Mouse (Mus musculus) limb, embryonic 14.5 days (tissue): ENCODE data around the gene Tmem131. TPM values are rescaled to one million over a fixed set of nuclear protein-coding genes. Genes with fewer than 3 reads are reported as not detected.

Experiments
- ATAC-seq: fragments of 200-750 bp; cut with Nextera tagmentation; 2 replicates; pipeline ENCODE4 v1.8.0; 2017; ENCODE audit warnings: low read depth, moderate number of reproducible peaks, moderate TSS enrichment; ENCODE audit not compliant: low FRiP score
- DNase-seq: peaks from one replicate; pipeline ENCODE4 v3.0.0-alpha.2; 2015; ENCODE audit warnings: low spot score
- H3K27ac ChIP-seq: fragments of 300-500 bp; sonication (generic); replicated peaks from 2 replicates; pipeline ENCODE4 v1.5.1; 2014; ENCODE audit warnings: low read depth, mild to moderate bottlenecking, low read length, moderate library complexity, mixed read lengths
- H3K27me3 ChIP-seq: fragments of 300-500 bp; sonication (generic); 2 replicates; pipeline ENCODE4 v1.6.1; 2014; ENCODE audit warnings: low read length, mixed read lengths; ENCODE audit not compliant: control insufficient read depth, insufficient read depth
- H3K36me3 ChIP-seq: fragments of 300-500 bp; sonication (generic); 2 replicates; pipeline ENCODE4 v1.6.1; 2014; ENCODE audit warnings: mild to moderate bottlenecking, low read length, moderate library complexity, mixed read lengths; ENCODE audit not compliant: control insufficient read depth, insufficient read depth
- H3K4me1 ChIP-seq: fragments of 300-500 bp; sonication (generic); 2 replicates; pipeline ENCODE4 v1.6.1; 2014; ENCODE audit warnings: antibody characterized with exemption, low read length, mixed read lengths; ENCODE audit not compliant: control insufficient read depth, insufficient read depth
- H3K4me2 ChIP-seq: fragments of 300-500 bp; sonication (generic); replicated peaks from 2 replicates; pipeline ENCODE4 v1.6.1; 2014; ENCODE audit warnings: low read depth, mild to moderate bottlenecking, low read length, moderate library complexity; ENCODE audit not compliant: severe bottlenecking
- H3K4me3 ChIP-seq: fragments of 300-500 bp; sonication (generic); replicated peaks from 2 replicates; pipeline ENCODE4 v1.5.1; 2014; ENCODE audit warnings: low read length
- H3K9ac ChIP-seq: fragments of 300-500 bp; sonication (generic); 2 replicates; pipeline ENCODE4 v1.6.1; 2014; ENCODE audit warnings: mild to moderate bottlenecking, low read depth, low read length, moderate library complexity; ENCODE audit not compliant: severe bottlenecking
- H3K9me3 ChIP-seq: fragments of 300-500 bp; sonication (generic); 2 replicates; pipeline ENCODE4 v1.6.1; 2016; ENCODE audit warnings: low read length; ENCODE audit not compliant: control insufficient read depth
- POLR2A ChIP-seq: fragments of 200-500 bp; IDR thresholded peaks from 2 replicates; pipeline ENCODE4 v1.8.0; 2012; ENCODE audit warnings: inconsistent platforms, mild to moderate bottlenecking, moderate library complexity, borderline replicate concordance; ENCODE audit not compliant: insufficient read depth, insufficient read length; ENCODE audit errors: extremely low read depth
- WGBS: fragments of 180-500 bp; shearing (Covaris S2); extraction: QIAGEN DNeasy Blood & Tissue Kit; methylation state at CpG from one replicate; pipeline ENCODE4 v1.1.7; 2014; 5-methylcytosine and 5-hydroxymethylcytosine counted together
- polyA plus RNA-seq, 2 experiments: library from polyadenylated mRNA; depleted of rRNA in 1 of 2; stranded (reverse) in 1 of 2; unstranded in 1 of 2; fragments of >200 nt; fragmentation: Nextera tagmentation in 1 of 2; extraction: Ambion mirVana in 1 of 2; gene quantifications; 2 replicates each; pipeline versions ENCODE4 v1.2.1 to v1.2.3; 2012 to 2014

The Tmem131 gene
- polyA plus RNA-seq, 2 experiments = 22.5 to 42.3 TPM

DNA sequence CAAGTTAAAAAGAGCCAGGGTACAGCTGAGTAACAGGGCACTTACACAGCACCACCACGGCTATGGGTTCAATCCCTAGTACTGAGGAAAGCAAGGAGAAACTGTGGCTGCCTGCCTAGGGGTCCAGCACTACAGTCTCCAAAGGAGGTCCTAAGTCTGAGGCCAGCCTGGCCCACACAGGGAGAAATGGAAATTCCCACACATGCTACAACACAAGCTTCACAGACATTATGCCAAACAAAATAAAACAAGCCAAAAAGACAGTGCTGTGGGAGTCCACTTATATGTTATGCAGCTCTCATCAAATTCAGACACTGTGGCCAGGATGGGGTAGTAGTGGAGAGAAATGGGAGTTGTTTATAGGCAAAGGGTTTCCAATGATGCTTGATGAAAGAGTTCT is 11.2 kb downstream of the Tmem131 start:
- Histone ChIP-seq H3K9ac (no peak overlapping the region), H3K9me3 (no peaks in the 10 kb centered on the region), H3K27me3 (no peaks in the 10 kb centered on the region), H3K4me2 (no peak overlapping the region), H3K27ac (no peak overlapping the region), H3K4me1 (peaks cover 6% of the 10 kb centered on the region), H3K36me3 (no peaks in the 10 kb centered on the region; the same call in 1 of the 2 replicates), H3K4me3 (no peak overlapping the region)
- DNase-seq = no peak
- 92% methylated on average over 1 of the region's 1 CpGs for WGBS
- no peak for ATAC-seq
- no peak for TF ChIP-seq POLR2A

DNA sequence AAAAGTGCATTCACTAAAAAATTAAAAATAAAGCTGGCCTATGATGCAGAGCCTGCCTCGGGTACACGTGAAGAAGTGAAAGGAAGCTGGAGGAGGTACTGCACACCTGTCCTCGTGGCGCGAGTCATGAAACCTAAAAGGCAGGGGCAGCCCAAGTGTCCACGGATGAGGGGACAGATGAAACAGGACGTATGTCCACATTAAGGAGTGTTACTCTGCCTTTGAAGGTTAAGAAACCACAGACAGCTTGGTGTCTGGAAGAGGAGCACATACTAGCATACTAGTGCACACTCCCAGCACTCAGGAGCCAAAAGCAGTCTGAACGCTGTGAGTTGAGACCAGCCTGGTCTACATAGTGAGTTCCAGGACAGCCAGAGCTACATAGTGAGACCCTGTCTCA is 12.6 kb downstream of the Tmem131 start:
- no peak for TF ChIP-seq POLR2A
- H3K4me2 ChIP-seq = no peak overlapping the region
- H3K27ac ChIP-seq = no peak overlapping the region
- no peaks in the 10 kb centered on the region for H3K9me3 ChIP-seq
- no peak overlapping the region for H3K4me3 ChIP-seq
- DNase-seq (no peak), ATAC-seq (no peak)
- H3K4me1 ChIP-seq = peaks cover 7% of the 10 kb centered on the region; the same call in 1 of the 2 replicates
- no peak overlapping the region for H3K9ac ChIP-seq
- 81% methylated on average over 8 of the region's 8 CpGs for WGBS
- no peaks in the 10 kb centered on the region for H3K27me3 ChIP-seq
- no peaks in the 10 kb centered on the region; the same call in 1 of the 2 replicates for H3K36me3 ChIP-seq

DNA sequence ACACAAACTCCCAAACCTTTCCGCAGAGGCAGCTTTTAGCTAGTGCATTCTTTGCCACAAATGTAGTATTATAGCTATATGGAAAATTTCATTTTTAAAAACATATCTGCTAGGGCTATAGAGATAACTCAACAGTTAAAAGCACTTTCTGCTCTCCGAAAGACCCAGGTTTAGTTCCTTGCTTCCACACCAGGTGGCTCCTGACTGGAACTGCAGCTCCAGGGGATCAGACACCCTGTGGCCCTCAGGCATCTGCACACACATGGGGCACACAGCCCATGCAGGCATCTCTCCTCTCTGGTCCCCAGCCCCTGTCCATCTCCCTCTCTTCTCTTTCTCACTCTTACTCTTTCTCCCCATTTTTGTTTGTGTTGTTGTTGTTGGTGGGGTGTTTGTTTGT is 13.5 kb downstream of the Tmem131 start:
- Histone ChIP-seq H3K4me3 (no peak overlapping the region), H3K9me3 (no peaks in the 10 kb centered on the region), H3K4me1 (peaks cover 7% of the 10 kb centered on the region; the same call in 1 of the 2 replicates), H3K27ac (no peak overlapping the region), H3K4me2 (no peak overlapping the region), H3K9ac (no peak overlapping the region), H3K27me3 (no peaks in the 10 kb centered on the region), H3K36me3 (no peaks in the 10 kb centered on the region; the same call in 1 of the 2 replicates)
- TF ChIP-seq POLR2A = no peak
- ATAC-seq (no peak), DNase-seq (no peak)
- WGBS = 79% methylated on average over 2 of the region's 2 CpGs

DNA sequence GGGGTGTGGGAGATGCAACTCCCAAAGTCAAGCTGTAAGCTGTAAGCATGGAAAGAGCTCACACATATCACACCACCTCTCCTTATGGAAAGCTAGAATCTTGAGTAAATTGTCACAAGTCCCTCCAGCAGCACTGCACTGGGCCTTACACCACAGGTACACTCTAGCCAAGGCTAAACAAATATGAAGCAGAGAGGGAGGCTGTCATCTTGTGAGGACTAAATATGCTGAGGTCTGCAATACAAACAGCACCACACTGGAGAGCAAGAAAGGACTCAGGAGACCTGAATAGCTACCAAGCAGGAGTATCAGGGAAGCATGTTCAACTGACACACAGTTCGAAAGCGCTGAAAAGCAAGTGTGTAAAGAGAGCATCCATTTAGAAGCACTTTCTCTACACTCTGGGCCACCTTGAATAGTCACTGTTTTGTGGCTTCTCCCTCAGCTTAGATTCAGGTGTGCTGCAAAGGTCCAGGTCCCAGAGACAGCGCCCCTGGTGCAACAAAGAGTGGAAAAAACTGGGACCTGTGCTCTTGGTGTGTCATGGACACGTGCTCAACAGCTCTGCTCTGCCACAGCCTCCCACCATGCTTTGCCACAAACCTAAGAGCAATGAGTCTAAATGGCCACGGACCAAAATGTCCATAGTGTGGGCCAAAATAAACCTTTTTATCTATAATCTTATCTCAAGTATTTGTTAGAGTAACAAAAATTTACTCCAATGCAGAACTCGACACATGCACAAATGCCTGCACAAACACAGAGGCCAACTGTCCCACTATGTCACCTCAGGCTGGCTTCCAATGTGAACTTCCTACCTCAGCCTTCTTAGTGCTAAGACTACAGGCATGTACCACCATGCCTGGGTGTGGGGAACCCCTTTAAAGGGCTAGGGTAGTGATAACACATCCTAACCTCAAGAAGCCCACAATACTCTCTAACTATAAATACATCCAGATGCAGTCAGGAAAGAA is 14.8 kb downstream of the Tmem131 start:
- peaks cover 7% of the 10 kb centered on the region; the same call in 1 of the 2 replicates for H3K4me1 ChIP-seq
- H3K4me2 ChIP-seq = no peak overlapping the region
- no peaks in the 10 kb centered on the region for H3K27me3 ChIP-seq
- no peak for TF ChIP-seq POLR2A
- ATAC-seq (no peak), DNase-seq (no peak)
- no peak overlapping the region for H3K27ac ChIP-seq
- H3K9ac ChIP-seq = no peak overlapping the region
- no peaks in the 10 kb centered on the region for H3K9me3 ChIP-seq
- H3K4me3 ChIP-seq = no peak overlapping the region
- WGBS = 96% methylated on average over 6 of the region's 6 CpGs
- no peaks in the 10 kb centered on the region; the same call in 1 of the 2 replicates for H3K36me3 ChIP-seq

DNA sequence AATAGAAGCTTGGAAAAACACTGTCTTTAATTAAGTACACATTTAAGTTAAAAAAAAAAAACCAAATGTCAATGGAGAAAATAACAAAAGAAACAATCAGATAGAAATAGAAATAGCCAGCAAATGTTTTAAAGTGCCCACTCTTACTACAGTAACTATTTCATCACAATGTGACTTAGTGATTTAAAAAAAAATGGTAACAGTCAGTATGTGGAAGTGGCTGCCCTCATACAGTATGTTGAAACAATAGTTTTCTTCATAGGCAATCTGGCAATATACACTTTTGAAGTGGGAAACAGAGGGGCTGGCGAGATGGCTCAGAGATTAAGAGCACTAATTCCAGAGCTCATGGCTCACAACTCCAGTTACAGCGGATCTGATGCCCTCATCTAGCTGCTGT is 15.9 kb downstream of the Tmem131 start:
- Histone ChIP-seq H3K36me3 (peaks cover 2% of the 10 kb centered on the region; the same call in 1 of the 2 replicates), H3K27me3 (no peaks in the 10 kb centered on the region), H3K4me1 (peaks cover 7% of the 10 kb centered on the region; the same call in 1 of the 2 replicates), H3K4me3 (no peak overlapping the region), H3K9me3 (no peaks in the 10 kb centered on the region), H3K9ac (no peak overlapping the region), H3K27ac (no peak overlapping the region), H3K4me2 (no peak overlapping the region)
- TF ChIP-seq POLR2A = no peak
- DNase-seq = no peak
- ATAC-seq = no peak
- 71% methylated on average over 2 of the region's 2 CpGs for whole genome bisulfite sequencing
